ENCODE assay signal across 9 mouse cellular contexts in the genomic region with DNA sequence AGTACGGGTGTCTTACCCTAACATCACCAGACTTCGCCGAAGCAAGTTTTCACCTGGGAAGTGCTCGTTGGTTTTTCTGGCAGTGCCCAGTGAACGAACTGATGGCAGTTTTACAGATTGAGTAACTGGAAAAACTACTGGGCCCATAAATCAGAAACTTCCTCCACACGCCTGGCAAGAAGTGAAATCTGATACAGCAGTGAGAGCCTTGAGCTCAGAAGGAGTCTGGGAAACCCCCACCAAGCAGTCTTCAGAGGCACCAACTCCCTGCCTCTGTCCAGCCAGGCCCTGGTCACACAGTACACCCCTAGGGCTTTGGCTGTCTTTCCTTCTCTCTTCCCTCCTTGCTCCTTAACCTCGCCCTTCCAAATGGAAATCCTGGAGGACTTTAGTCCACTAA. TPM values are rescaled to one million over a fixed set of nuclear protein-coding genes. Genes with fewer than 3 reads are reported as not detected.
DNase-seq lines count a peak whose midpoint lies in the region; ATAC-seq and TF ChIP-seq lines count a peak whose summit lies in the region.
"Had no signal": no experiment of that assay in that cellular context is flagged by ENCODE, and none has a peak within 500 bp of the region (broad histone marks: within the 10 kb centered on the region; RNA-seq: fewer than 3 reads in every experiment).

No protein-coding gene starts in this region.

- TF ChIP-seq POLR2A in kidney, adult 2 months (IDR thresholded peaks at IDR 0.05; ENCODE audit: low read depth, low read length) = no peak

- H3K9me3 ChIP-seq in hindbrain, embryonic 10.5 days = no peaks in the 10 kb centered on the region
- no peaks in the 10 kb centered on the region for H3K9me3 ChIP-seq in hindbrain, embryonic 12.5 days (replicated peaks)
- no peaks in the 10 kb centered on the region for H3K9me3 ChIP-seq in neural tube, embryonic 11.5 days (ENCODE audit: control insufficient read depth, low read length)

- TF ChIP-seq CTCF in kidney, adult 2 months (conservative IDR thresholded peaks at IDR 0.05; ENCODE audit: insufficient read depth, insufficient read length, low read depth, low read length) = no peak

- no peak for DNase-seq in hindbrain, embryonic 10.5 days (ENCODE audit: low spot score)
- peak; percentile 63 for DNase-seq in embryo, embryonic 10 days (ENCODE audit: low spot score)
- DNase-seq in kidney, adult 2 months = peak; percentile 47
- no peak for DNase-seq in neural tube, embryonic 11.5 days (ENCODE audit: low spot score)
- DNase-seq in right cerebral cortex, postnatal 4 days = no peak
- DNase-seq in layer of hippocampus, adult 8-10 months (ENCODE audit: low spot score in 2 of 2) = no peak

- 65% methylated on average over 7 of the region's 7 CpGs for WGBS in hindbrain, embryonic 10.5 days
- 59% methylated on average over 7 of the region's 7 CpGs for WGBS in hindbrain, embryonic 12.5 days
- 16% methylated on average over 7 of the region's 7 CpGs for WGBS in kidney, adult 2 months
- 48% methylated on average over 7 of the region's 7 CpGs for WGBS in neural tube, embryonic 11.5 days

- H3K4me2 ChIP-seq in hindbrain, embryonic 12.5 days (replicated peaks) = no peak overlapping the region
- no peak overlapping the region for H3K4me2 ChIP-seq in neural tube, embryonic 11.5 days (ENCODE audit: low read depth)

- no peak overlapping the region for H3K4me3 ChIP-seq in hindbrain, embryonic 10.5 days
- H3K4me3 ChIP-seq in hindbrain, embryonic 12.5 days = no peak overlapping the region
- H3K4me3 ChIP-seq in kidney, adult 2 months (ENCODE audit: insufficient read depth, low read depth, low read length) = no peak overlapping the region
- H3K4me3 ChIP-seq in neural tube, embryonic 11.5 days (ENCODE audit: low read depth, low read length) = no peak overlapping the region

- no peak overlapping the region for H3K9ac ChIP-seq in hindbrain, embryonic 12.5 days
- no peak overlapping the region for H3K9ac ChIP-seq in neural tube, embryonic 11.5 days (ENCODE audit: low read length)

- peaks cover 30% of the 10 kb centered on the region for H3K4me1 ChIP-seq in hindbrain, embryonic 10.5 days (replicated peaks)
- peaks cover 9% of the 10 kb centered on the region; the same call in 1 of the 2 replicates for H3K4me1 ChIP-seq in hindbrain, embryonic 12.5 days
- no peaks in the 10 kb centered on the region for H3K4me1 ChIP-seq in kidney, adult 2 months (ENCODE audit: control insufficient read depth, insufficient read depth, low read length)
- peaks cover 6% of the 10 kb centered on the region; the same call in 1 of the 2 replicates for H3K4me1 ChIP-seq in neural tube, embryonic 11.5 days (ENCODE audit: control insufficient read depth, insufficient read depth, low read length)

- ATAC-seq in hindbrain, embryonic 12.5 days (ENCODE audit: low FRiP score) = no peak
- no peak for ATAC-seq in neural tube, embryonic 11.5 days (ENCODE audit: insufficient read depth, low FRiP score, low TSS enrichment)
- no peak for ATAC-seq in activated CD4-positive, CD25-positive, alpha-beta regulatory T cell, adult 4 months
- ATAC-seq: forebrain, embryonic 16.5 days had no signal

- H3K36me3 ChIP-seq in hindbrain, embryonic 10.5 days = no peaks in the 10 kb centered on the region
- no peaks in the 10 kb centered on the region for H3K36me3 ChIP-seq in hindbrain, embryonic 12.5 days
- no peaks in the 10 kb centered on the region for H3K36me3 ChIP-seq in kidney, adult 2 months (ENCODE audit: control insufficient read depth, insufficient read depth, low read length)
- H3K36me3 ChIP-seq in neural tube, embryonic 11.5 days (ENCODE audit: control insufficient read depth, insufficient read depth, low read length) = no peaks in the 10 kb centered on the region

- H3K27me3 ChIP-seq in hindbrain, embryonic 10.5 days (ENCODE audit: insufficient read depth, poor library complexity, severe bottlenecking) = no peaks in the 10 kb centered on the region
- H3K27me3 ChIP-seq in hindbrain, embryonic 12.5 days = no peaks in the 10 kb centered on the region
- H3K27me3 ChIP-seq in kidney, adult 2 months (replicated peaks; ENCODE audit: control insufficient read depth, insufficient read depth, low read length) = no peaks in the 10 kb centered on the region
- no peaks in the 10 kb centered on the region for H3K27me3 ChIP-seq in neural tube, embryonic 11.5 days (ENCODE audit: control insufficient read depth, insufficient read depth, low read length)

- 0 out of 2 replicates have a peak overlapping the region, but pooled peaks have one; percentile 41 for H3K27ac ChIP-seq in hindbrain, embryonic 10.5 days
- H3K27ac ChIP-seq in hindbrain, embryonic 12.5 days = no peak overlapping the region
- H3K27ac ChIP-seq in kidney, adult 2 months (ENCODE audit: insufficient read depth, low read depth, low read length) = no peak overlapping the region
- 0 out of 2 replicates have a peak overlapping the region, but pooled peaks have one; percentile 27 for H3K27ac ChIP-seq in neural tube, embryonic 11.5 days (ENCODE audit: low read depth, low read length)

RNA-seq across cellular contexts. Expression of gene Ltbp2, which starts 28.9 kb away (rescaled TPM):
- 0.12 and 0.17 TPM in 2 replicates for polyA plus RNA-seq in hindbrain, embryonic 10.5 days (2016; fragmentation: Nextera tagmentation; extraction: Ambion mirVana)
- 0.45 and 0.47 TPM in 2 replicates for polyA plus RNA-seq in hindbrain, embryonic 12.5 days (2016; fragmentation: Nextera tagmentation; extraction: Ambion mirVana)
- 1.5 and 2.2 TPM in 2 replicates for polyA plus RNA-seq in kidney, adult 2 months (2012; rRNA removed)
- 0.17 and 0.20 TPM in 2 replicates for polyA plus RNA-seq in neural tube, embryonic 11.5 days (2014; fragmentation: Nextera tagmentation; extraction: Ambion mirVana)
- not detected for polyA plus RNA-seq in activated CD4-positive, CD25-positive, alpha-beta regulatory T cell, adult 4 months (2017; shearing (Covaris generic))
- under 1 TPM in 3 of 4 experiments, not detected in 1; 0.20 to 0.33 (median 0.25) TPM for total RNA-seq in layer of hippocampus, adult 8-10 months (2022)

Comparison
In these comparisons a context has a peak if more than half of its experiments do, and no peak if none do; other contexts are left out.
1. H3K27ac ChIP-seq: peak in hindbrain, embryonic 10.5 days (single experiment) and neural tube, embryonic 11.5 days (single experiment); none in hindbrain, embryonic 12.5 days (single experiment) and kidney, adult 2 months (single experiment).
2. DNase-seq: peak in embryo, embryonic 10 days (single experiment) and kidney, adult 2 months (single experiment); none in hindbrain, embryonic 10.5 days (single experiment), neural tube, embryonic 11.5 days (single experiment), right cerebral cortex, postnatal 4 days (single experiment) and layer of hippocampus, adult 8-10 months (0 of 2).